Mouse (Mus musculus) ES-Bruce4 (cell line): ENCODE data around the gene Heatr1. TPM values are rescaled to one million over a fixed set of nuclear protein-coding genes. Genes with fewer than 3 reads are reported as not detected.
A peak's percentile ranks its signal among the peaks of the same experiment; 100 is the strongest.

Experiments
- H3K27ac ChIP-seq: 2 replicates; pipeline ENCODE4 v1.5.1; 2012; ENCODE audit warnings: low read length, inconsistent platforms; ENCODE audit not compliant: insufficient read depth
- H3K27me3 ChIP-seq: 2 replicates; pipeline ENCODE4 v1.6.1; 2012; ENCODE audit warnings: mild to moderate bottlenecking, low read length, inconsistent platforms; ENCODE audit not compliant: control insufficient read depth, poor library complexity, insufficient read depth, severe bottlenecking
- H3K36me3 ChIP-seq: 2 replicates; pipeline ENCODE4 v1.6.1; 2012; ENCODE audit warnings: inconsistent platforms, mild to moderate bottlenecking, low read length, moderate library complexity; ENCODE audit not compliant: control insufficient read depth, poor library complexity, insufficient read depth, severe bottlenecking
- H3K4me1 ChIP-seq: one replicate; pipeline ENCODE4 v1.8.1; 2011; ENCODE audit warnings: low read length; ENCODE audit not compliant: control insufficient read depth, insufficient read depth
- H3K4me3 ChIP-seq: 2 replicates; pipeline ENCODE4 v1.5.1; 2011; ENCODE audit warnings: low read depth, mild to moderate bottlenecking, low read length
- H3K9ac ChIP-seq: 2 replicates; pipeline ENCODE4 v1.6.1; 2012; ENCODE audit warnings: low read depth, mild to moderate bottlenecking, inconsistent platforms; ENCODE audit not compliant: poor library complexity, severe bottlenecking
- H3K9me3 ChIP-seq: replicated peaks from 2 replicates; pipeline ENCODE4 v1.6.1; 2012; ENCODE audit warnings: mild to moderate bottlenecking, low read length, inconsistent platforms; ENCODE audit not compliant: control insufficient read depth, poor library complexity, insufficient read depth, severe bottlenecking
- CTCF ChIP-seq: IDR thresholded peaks from one replicate; pipeline ENCODE4 v1.8.1; 2011; ENCODE audit warnings: low read depth, low read length
- EP300 ChIP-seq: IDR thresholded peaks from 2 replicates; pipeline ENCODE4 v1.6.1; 2011; ENCODE audit warnings: low read depth, low read length; ENCODE audit not compliant: insufficient read depth
- POLR2A ChIP-seq: IDR thresholded peaks from one replicate; pipeline ENCODE4 v1.8.1; 2011; ENCODE audit warnings: low read length; ENCODE audit not compliant: insufficient read depth
- polyA plus RNA-seq: library from polyadenylated mRNA; stranded (reverse); fragments of >200 nt; gene quantifications from 2 replicates; pipeline ENCODE4 v1.2.4, GENCODE M21; 2011; ENCODE audit warnings: low read depth; ENCODE audit not compliant: missing spikeins, insufficient read depth, insufficient read length

Gene Heatr1
- polyA plus RNA-seq = 114 and 121 TPM in 2 replicates

GRCm38 (mm10) chr13:12394609-12395505 lies at the start of gene Heatr1:
Gene Heatr1, plus strand, starts transcription at chr13:12395027.
- no peaks in the 10 kb centered on the region; the same call in 1 of the 2 replicates for H3K27me3 ChIP-seq
- peak within 1 kb of the TSS; percentile 35 for H3K9ac ChIP-seq
- H3K4me3 ChIP-seq = peak within 1 kb of the TSS; percentile 87
- H3K9me3 ChIP-seq = no peaks in the 10 kb centered on the region
- H3K4me1 ChIP-seq = no peaks in the 10 kb centered on the region
- peaks cover 15% of the 10 kb centered on the region for H3K36me3 ChIP-seq
- TF ChIP-seq CTCF (no peak), POLR2A (peak; percentile 39)
- H3K27ac ChIP-seq = no peak within 1 kb of the TSS

- H3K27ac ChIP-seq = no peak overlapping the region
- no peaks in the 10 kb centered on the region for H3K9me3 ChIP-seq
- no peak overlapping the region for H3K4me3 ChIP-seq
- no peaks in the 10 kb centered on the region for H3K36me3 ChIP-seq
- no peak overlapping the region for H3K9ac ChIP-seq
- TF ChIP-seq POLR2A (no peak), CTCF (no peak), EP300 (no peak)
- H3K4me1 ChIP-seq = no peaks in the 10 kb centered on the region
- H3K27me3 ChIP-seq = no peaks in the 10 kb centered on the region
Observed at GRCm38 (mm10) chr13:12346837-12347236, 48.0 kb upstream of the Heatr1 start.

GRCm38 (mm10) chr13:12349197-12349824 lies 45.5 kb upstream of the Heatr1 start:
- Histone ChIP-seq H3K36me3 (no peaks in the 10 kb centered on the region), H3K4me1 (no peaks in the 10 kb centered on the region), H3K4me3 (no peak overlapping the region), H3K27ac (no peak overlapping the region), H3K9me3 (no peaks in the 10 kb centered on the region), H3K27me3 (no peaks in the 10 kb centered on the region), H3K9ac (no peak overlapping the region)
- TF ChIP-seq POLR2A (no peak), CTCF (no peak), EP300 (no peak)

GRCm38 (mm10) chr13:12356184-12356583 lies 38.6 kb upstream of the Heatr1 start:
- no peak overlapping the region for H3K4me3 ChIP-seq
- H3K9me3 ChIP-seq = no peaks in the 10 kb centered on the region
- TF ChIP-seq POLR2A = no peak
- TF ChIP-seq EP300 = no peak
- TF ChIP-seq CTCF = no peak
- no peaks in the 10 kb centered on the region for H3K36me3 ChIP-seq
- H3K27ac ChIP-seq = no peak overlapping the region
- no peak overlapping the region for H3K9ac ChIP-seq
- H3K27me3 ChIP-seq = no peaks in the 10 kb centered on the region
- H3K4me1 ChIP-seq = no peaks in the 10 kb centered on the region

- H3K27me3 ChIP-seq = no peaks in the 10 kb centered on the region
- no peaks in the 10 kb centered on the region for H3K4me1 ChIP-seq
- no peaks in the 10 kb centered on the region for H3K9me3 ChIP-seq
- no peak overlapping the region for H3K4me3 ChIP-seq
- H3K9ac ChIP-seq = no peak overlapping the region
- TF ChIP-seq CTCF = no peak
- no peak for TF ChIP-seq POLR2A
- TF ChIP-seq EP300 = no peak
- H3K36me3 ChIP-seq = no peaks in the 10 kb centered on the region
- no peak overlapping the region for H3K27ac ChIP-seq
Observed at GRCm38 (mm10) chr13:12357554-12357953, 37.3 kb upstream of the Heatr1 start.

- H3K27ac ChIP-seq = no peak overlapping the region
- no peaks in the 10 kb centered on the region; the same call in 1 of the 2 replicates for H3K9me3 ChIP-seq
- H3K4me1 ChIP-seq = no peaks in the 10 kb centered on the region
- no peak overlapping the region for H3K9ac ChIP-seq
- H3K36me3 ChIP-seq = no peaks in the 10 kb centered on the region
- H3K4me3 ChIP-seq = no peak overlapping the region
- H3K27me3 ChIP-seq = no peaks in the 10 kb centered on the region
- TF ChIP-seq EP300 = no peak
- TF ChIP-seq POLR2A = no peak
- TF ChIP-seq CTCF = no peak
Observed at GRCm38 (mm10) chr13:12361486-12361885, 33.3 kb upstream of the Heatr1 start.
